Mouse (Mus musculus) lung, postnatal 4 days (tissue): Measurements from ENCODE around the gene Cdc42ep4.

Experiments
- DNase-seq, 2 experiments: peaks; one replicate each; pipeline ENCODE4 v3.0.0; 2021

Cdc42ep4 gene

DNA sequence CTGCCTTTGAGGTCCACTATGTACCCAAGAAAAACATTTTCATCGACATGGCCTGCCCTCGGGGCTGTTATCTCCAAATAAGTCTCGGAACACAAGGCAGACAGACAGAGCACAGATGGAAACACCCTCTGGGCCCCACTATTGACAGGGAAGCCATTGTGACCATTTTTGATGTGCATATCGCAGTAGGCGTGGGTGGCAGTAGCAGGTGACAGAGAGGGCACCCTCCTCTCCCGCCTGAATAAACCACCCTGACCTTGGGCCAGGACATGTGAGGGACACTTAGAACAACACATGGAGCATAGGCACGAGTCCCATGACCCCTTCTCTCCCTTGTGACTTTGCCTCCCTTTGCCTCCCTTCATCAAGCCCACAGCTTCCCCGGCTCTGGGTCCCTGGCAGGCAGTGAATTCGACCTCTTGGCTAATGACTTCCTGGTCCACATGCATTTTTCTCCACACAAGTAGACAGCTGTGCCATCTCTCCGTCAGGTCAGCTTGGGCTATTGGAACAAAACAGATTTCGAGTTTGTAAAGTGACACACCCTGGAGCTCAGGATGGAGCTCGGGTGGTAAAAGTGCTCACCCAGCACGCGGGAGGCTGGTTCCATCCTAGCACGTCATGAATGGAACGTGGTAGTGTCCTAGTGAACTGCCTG is 33.8 kb downstream of the Cdc42ep4 start:
- DNase-seq = peak; percentile 51 to 82

DNA sequence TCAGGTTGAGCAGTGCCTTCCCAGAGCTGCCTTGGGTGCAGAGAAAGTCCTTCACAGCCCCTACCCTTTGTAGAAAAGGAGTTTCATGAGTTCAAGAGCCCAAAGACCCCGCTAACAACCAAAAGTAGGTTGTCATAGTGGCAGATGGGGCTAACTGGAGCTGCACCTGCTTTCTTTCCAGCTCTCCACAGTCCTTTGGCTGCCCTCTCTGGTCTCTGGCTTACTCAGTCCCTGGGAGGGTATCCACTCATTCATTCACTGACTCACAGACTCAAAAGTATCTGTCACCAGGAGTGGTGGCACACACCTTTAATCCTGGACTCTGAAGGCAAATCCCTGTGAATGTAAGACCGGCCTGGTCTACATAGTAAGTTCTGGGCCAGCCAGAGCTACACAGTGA is 35.5 kb downstream of the Cdc42ep4 start:
- DNase-seq = no peak

DNA sequence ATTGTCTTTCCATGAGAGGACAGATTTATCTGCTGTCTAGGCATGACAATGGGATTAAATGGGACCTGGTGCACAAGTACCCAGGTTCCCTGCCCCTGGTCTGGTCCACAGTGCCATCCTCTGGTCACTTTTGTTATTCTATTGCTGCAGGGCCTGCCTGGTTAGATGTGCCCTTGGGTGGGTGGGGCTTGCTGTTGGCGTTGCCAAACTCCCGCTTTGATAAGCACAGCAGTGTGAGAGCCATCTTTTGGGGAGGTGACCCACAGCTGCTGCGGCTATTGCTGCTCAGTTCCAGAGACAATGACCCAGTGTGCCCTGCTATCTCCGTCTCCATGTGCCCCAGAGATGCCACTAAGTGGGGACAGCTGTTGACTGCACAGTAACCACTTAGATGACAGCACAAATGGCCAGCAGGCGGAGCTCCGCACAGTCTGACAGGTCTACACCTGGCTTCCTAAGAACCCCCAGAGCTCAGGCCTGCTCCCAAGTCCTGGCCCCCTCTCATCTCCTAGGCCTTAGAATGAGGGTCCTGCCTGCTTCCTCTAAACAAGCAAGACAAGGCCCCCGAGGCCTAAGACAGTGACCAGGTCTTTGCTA is 36.5 kb downstream of the Cdc42ep4 start:
- no peak for DNase-seq

DNA sequence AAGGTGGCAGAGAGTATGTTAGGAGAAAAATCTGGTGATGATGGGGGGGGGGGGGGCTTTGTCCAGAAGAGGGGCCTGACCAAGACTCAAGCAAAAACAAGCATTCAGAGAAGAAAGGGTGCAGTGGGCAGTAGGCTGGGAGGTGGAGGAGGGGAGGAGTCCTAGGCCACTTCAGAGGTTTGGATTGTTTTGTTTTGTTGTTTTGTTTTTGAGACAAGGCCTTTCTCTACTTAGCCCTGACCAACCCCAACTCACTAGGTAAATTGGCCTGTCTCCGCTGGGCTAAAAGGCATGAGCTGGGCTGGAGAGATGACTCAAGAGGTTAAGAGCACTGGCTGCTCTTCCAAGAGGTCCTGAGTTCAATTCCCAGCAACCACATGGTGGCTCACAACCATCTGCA is 40.6 kb downstream of the Cdc42ep4 start:
- no peak for DNase-seq

DNA sequence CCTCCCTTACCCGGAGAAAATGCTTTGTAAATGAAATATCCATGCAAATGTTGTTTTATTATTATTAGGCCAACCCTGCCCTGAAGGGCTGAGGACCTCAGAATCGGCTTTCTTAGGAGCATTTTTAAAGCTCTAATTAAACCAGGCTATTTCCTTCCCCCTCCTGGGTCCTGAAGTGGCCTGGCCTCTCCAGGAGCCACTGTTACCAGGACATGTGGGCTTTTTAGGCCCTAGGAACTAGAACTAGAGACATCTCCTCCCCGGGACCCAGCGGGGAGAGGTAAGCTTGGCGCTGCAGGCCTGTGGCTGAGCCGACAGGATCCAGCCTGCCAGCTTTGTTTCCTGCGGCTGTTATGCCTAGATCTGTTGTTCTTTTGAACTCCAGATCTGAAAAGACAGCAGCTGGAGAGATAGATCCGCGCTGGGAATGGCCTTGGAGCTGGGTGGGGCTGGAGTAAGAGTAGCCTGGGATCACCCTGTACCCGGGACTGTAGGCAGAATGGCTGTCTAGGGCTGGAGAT is 41.4 kb downstream of the Cdc42ep4 start:
- DNase-seq = no peak

DNA sequence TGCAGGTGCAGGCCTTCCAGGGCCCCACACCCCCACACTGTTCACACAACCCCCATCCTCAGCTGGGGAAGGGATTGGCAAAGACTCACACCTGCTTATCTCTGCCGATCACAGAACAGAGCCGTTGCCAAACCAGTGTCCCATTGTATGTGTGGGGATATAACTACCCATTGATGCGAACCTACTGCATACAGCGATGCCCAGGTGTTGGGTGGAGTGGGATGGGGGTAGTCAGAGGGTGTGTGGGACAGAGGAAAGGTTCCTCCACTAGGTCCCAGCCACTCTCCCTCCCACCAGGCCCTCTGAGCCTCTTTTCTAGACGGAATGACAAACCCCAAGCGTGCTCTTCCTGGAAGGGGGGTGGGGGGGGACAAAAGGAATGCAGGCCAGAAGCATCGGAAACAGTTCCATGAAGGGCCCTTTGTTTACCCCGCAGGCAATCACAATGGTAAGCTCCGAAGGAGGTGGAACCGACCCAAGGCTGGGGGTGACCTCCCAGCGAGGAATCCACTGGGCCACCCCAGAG is 41.9 kb downstream of the Cdc42ep4 start, which contains the start of gene Cpsf4l:
Cpsf4l (minus strand) TSS at position 287 of the 526 bp plus-strand sequence.
- peak; percentile 39 to 62 for DNase-seq

DNA sequence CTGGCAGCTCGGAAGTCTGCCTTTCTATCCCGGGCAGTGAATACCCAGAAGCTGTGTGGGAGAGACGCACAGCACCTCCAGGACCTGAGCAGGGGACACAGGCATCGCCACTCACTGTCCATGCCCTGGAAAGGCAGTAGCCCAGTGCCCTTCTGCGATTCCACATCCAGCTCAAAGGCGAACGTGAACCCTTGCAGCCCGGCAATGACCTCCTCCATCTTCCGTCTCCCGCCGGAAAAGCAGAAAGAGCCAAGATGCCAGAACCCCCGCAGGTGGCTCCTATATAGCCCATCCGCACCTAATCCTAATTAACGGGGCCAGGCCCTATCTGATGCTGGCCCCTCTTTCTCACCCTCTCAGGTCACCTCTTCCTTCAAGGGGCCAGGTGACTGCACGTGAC is 42.4 kb downstream of the Cdc42ep4 start:
- DNase-seq = no peak

DNA sequence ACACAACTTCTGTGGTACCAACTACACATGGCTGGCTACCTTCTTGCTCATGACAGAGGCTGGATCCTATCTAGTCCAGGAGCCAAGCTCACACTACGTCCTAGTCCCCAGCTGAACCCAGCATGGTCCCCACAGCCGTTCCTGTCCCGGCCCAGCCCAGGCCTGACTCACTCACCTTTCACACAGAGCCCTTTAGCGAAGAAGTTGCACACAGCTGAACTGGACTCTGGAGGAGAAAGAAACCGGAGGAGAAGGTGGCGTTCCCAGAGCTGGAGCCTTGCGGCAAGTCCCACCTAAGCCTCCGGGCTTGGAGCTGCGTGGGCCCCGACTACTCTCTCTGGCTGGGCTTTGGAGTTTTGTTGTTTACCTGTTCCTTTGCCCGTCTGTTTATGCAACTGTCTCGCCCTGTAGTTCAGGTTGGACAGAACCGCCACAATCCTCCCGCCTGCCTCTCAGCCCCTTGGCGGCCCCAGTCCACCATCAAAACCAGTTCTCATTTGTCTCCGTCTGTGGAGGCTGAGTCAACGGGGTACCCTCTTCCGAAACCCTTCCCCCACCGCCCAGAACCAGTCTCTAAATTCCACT is 43.0 kb downstream of the Cdc42ep4 start:
- DNase-seq = no peak

DNA sequence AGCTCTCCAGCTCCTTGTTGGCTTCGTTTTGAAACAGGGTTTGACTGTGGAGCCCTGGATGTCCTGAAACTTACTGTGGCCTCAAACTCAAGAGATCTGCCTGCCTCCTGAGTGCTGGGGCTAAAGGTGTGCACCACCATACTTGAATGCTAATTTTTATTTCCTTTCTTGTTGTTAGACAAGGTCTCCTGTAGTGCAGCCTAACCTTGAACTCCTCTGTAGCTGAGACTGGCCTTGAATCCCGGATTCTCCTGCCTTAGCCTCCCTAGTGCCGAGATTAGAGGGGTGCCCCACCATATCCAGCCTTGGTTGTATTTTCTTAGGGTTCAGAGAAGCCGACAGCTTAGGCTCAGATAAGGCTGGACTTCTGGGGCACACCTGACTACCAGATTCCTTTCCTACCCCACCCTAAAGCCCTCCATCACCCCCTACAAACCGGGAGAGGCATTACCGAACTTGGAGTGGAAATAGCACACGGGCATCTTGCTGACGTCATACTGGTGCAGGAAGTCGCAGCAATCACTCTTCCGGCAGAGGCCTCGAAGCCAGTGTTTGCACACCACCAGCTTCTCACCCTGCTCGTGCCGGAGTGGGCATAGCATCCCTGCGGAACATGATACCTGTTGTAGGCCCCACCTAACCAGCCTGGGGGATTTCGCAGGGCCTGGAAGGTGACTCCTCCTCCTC is 45.6 kb downstream of the Cdc42ep4 start:
- DNase-seq = no peak

DNA sequence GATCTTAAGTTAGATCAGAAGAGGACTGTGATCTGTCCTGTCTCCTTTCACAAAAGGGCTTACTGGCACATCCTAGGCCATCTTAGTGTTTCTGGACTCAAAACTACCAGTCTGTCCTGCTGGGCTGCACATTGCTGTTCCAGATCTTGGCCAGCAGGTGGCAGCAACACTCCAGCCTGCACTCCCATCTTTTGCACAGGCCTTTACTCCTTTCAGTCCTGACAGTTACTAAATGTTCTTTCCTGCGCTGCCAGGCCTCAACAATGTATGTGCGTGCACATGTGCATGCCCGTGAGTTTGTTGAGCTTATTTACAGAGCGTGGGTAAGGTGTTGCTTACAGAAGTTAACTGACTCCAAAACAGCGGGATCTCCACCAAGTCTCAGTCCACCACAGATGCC is 47.9 kb downstream of the Cdc42ep4 start:
- peak; percentile 83 to 87 for DNase-seq

DNA sequence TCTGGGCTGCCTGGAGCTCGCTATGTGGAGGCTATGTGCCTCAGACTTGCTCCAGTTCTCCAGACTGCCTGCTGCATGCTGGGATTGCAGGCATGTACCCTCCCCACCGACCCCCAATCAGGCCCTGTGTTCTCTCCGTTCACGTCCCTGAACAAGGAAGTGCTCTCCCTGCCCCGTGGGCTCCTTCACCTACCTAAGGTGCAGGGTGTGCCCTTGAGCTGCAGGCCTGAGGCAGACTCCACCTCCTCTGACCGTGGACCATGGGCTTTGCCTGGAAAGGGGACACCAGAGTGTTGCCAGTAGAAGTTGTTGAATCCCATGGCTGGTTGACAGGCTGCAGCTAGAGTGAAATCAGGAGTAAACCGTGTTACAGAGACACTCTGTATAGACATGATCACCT is 52.0 kb downstream of the Cdc42ep4 start:
- no peak for DNase-seq

DNA sequence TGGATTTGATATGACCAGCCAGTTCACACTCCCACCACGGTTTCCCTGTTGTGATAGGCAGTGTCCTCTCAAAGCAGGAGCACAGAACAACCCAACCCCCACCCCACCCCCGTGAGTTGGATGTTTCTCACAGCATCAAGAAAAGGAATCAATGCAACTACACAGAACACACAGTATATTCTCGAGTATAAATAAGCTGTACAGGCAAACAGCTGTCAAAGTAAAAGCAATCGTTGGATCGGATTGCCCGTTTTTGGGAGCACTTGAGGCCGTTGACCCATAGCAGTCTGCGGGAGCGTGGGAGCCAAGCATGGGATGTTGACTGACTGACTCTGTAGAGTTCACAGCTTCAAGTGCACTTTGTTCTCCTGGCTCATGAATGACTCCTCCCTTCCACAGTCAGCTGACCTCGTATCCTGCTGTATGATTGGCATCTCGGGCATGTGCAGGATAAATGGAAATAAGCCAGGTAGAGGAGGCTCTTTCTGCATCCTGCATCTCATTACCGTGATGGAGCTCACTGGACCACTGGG is 53.6 kb downstream of the Cdc42ep4 start:
- peak; percentile 34 to 70 for DNase-seq

DNA sequence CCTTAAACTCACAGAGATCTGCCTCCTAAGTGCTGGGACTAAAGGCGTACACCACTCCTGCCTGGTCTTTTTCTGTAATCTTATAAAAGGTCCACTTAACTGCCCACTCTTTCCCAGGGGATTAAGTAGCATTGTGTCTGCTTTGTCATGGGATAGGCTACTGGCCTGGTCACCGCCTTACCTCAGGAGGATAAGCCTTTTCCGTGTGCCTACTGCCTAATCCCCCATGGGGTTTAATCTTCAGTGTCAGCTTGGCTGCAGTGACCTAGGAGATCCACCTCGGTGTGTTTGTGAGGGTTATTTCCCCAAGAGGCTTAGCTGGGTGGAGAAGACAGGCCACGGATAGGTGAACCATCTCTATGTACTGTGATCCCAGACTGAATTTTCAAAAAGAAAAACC is 54.1 kb downstream of the Cdc42ep4 start:
- DNase-seq = no peak

DNA sequence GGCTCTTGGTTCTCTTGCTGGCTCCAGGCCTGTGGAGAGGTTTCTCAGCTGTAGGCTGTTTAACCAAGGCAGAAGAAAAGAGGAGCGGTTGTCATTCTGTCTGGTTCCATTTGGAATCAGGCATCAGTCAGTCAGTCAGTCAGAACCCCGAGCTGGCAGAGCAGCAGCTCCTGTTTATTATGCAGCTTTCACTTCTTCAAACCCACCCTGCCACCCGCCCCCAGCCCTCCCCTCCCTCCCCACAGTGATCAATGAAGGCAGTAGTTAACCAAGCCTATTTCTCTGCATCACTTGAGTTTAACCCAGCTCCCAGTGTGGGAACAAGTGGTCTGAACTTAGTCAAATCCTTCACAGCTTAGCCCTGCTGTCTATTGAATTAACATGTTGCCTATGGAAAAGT is 59.8 kb downstream of the Cdc42ep4 start:
- no peak for DNase-seq

DNA sequence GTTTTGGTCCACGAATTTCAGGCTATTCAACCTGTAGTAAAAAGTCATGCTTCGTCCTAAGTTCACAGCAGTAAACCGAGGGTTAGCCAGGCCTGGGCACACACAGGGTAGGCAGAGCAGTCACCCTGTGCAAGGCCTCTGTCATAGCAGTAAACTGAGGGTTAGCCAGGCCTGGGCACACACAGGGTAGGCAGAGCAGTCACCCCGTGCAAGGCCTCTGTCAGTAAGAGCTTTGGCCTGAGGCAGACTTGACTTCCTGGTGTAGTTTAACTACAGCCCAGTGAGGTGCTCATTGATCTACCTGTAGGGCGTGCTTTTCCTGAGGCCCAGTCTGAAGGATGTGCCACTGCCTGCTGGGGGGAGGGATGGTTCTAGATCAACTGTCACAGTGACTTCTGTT is 60.4 kb downstream of the Cdc42ep4 start:
- no peak for DNase-seq

DNA sequence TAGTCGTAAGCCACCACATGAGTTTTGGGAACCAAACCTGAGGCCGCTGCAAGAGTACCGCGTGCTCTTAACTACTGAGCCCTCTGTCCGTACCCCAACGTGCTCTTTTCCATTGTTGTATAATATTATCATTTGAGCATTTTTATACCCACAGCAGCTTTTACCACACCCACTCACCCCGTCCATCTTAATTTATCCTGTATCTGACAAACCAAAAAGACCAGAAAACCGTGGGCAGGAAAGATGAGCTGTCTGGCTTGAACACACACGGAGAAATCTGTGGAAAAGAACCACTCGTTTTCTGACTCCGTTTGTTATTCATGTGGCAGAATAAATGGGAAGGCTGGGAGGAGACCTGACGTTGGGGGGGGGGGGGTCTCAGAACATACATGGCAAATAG is 61.2 kb downstream of the Cdc42ep4 start:
- no peak for DNase-seq

DNA sequence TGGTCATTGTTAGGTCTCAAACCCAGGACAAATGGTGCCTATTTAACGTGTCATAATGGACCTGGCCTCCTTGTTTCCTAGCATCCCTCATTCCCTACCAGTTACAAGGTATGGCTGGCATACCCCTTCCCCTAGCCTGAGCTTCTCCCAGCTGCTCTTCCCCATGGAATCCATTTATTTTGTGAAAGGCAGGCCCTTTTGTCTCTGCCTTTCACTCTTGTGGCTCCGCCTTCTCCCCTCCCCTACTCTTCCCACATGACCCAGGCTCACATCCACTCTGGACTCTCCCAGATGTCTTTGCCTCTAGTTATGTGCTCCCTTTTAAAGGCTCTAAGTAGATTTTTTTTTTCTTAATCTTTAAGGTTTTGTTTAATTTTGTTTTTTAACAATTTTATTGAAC is 64.7 kb downstream of the Cdc42ep4 start:
- DNase-seq = no peak

DNA sequence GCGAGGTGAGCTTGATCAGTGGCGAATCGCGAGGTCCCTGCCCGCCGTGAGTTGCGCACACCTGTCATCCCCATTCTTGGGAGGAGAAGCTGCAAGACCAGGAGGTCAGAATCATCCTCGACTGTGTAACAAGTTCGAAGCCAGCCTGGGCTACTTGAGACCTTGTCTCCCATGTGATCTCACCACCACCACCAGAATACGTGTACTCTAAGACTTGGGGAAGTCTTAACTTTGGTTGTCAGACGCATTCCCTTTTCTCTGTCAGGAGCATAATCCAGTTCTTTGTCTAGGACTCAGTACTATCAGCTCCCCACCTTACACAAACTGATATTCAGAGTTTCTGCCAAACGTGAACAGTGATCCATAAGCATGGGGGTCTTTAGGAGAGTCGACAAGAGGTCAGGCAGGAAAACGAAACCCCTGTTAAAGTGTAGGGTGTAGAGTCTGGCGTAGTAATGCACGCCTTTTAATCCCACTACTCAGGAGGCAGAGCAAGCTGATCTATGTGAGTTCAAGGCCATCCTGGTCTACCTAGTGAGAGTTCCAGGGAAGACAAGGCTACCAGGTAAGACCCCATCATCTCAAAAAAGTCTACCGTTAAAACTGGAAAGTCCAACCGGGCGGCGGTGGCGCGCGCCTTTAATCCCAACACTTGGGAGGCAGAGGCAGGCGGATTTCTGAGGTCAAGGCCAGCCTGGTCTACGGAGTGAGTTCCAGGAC is 66.8 kb downstream of the Cdc42ep4 start:
- no peak for DNase-seq

DNA sequence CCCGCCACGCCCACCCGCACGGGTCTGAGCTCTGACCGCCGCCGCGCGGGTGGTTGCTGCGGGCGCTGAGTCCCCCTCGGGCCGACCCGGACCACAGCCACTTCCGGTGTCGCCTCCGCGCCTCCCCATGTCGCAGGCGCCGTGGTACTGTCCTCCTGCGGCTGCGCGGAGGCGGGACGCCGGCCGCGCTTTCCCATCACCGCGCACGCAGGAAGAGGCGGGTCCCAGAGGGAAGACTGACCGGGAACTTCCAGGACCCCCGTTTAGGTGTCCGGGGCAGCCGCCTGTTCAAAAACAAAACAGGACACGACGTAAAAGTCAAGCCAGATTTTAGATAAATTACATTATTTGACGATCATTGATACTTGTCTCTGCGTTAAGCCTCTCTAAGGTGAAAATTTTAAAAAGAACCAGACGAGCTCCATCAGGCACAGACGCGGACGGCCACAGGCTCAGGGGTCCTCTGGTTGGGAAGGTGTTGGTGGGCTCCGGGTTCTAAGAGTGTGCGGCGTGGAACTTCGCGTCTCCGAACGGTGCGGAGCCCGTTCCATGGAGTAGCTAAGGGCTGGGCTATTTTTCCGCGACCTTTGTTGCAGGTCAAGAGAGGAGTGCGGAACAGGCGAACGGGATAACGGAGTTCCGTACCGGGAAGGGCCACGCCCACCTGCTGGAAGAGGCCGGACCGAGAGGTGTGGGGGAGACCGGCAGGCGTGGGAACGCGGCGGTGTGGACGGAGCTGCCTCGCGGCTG is 67.5 kb downstream of the Cdc42ep4 start, which contains the start of the genes Fam104a and D11Wsu47e:
Fam104a (minus strand) TSS at position 199 of the 750 bp plus-strand sequence.
D11Wsu47e (plus strand) TSS at position 456 of the 750 bp plus-strand sequence.
- DNase-seq = peak; percentile 95 to 98

DNA sequence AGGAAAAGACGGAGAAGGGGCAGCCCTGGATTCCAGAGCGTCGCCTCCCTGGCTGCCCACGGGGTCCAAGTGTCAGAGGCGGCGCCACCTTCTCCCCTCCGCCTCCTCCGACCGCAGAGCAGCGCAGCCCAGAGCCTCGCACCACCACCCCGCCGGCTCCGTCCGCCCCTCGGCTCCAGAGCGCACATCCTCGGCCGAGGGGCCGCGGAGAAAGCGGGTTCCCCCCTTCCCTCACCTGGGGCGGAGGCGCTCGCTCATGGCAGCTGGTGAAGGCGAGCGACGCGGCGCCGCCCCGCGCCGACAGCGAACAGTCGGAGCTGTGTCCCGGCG is 68.1 kb downstream of the Cdc42ep4 start:
- no peak for DNase-seq

DNA sequence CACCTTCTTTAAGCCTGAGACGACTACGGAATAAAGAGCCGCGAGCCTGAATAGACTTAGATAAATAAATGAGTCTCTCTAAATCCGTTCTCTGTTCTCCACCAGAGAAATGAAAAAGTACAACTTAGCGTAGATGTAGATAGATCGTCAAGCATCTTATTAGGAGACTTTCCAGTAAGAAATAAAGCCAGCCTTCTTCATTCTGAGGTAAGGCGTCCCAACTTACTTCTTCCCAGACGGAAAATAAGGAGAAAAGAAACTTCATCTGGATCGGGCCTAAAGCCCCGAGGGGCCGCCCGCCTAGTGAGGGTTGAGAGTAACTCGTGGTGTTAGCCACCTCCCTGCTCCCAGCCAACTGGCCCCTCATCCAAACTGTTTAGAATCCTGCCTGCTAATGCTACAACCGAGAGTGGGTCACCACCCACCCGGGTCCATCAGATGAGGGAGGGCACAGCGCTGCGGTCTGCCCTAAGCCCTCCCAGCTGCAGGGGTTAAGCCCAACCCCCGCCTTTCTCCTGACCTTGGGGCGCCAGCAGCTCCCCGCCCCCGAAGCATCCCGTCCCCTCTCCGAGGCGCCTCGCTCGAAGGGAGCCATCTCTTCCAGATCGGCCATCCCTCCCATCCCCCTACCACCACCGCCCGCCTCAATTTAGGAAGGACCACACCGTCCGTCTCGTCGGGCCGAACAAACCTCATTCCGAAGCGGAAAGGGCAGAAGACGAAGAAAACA is 68.6 kb downstream of the Cdc42ep4 start:
- peak; percentile 71 to 80 for DNase-seq
